Mouse (Mus musculus) thymus, postnatal 0 days (tissue): ENCODE data around the gene Cnmd. TPM values are rescaled to one million over a fixed set of nuclear protein-coding genes. Genes with fewer than 3 reads are reported as not detected.

Experiments used
- polyA plus RNA-seq: library from polyadenylated mRNA; unstranded; fragments of >200 nt; fragmentation: Nextera tagmentation; extraction: Ambion mirVana; gene quantifications from 2 replicates; pipeline ENCODE4 v1.2.1, GENCODE M21; 2015

Cnmd gene
- polyA plus RNA-seq, 1 experiment from 2014 or later: 11.1 TPM

Other genes with a start within 250 kb of the Cnmd start
- gene Kbtbd7, start 235.7 kb downstream of the Cnmd start, polyA plus RNA-seq: 7.2 and 7.6 TPM in 2 replicates
- 5.6 and 6.6 TPM in 2 replicates for gene Kbtbd6, start 210.3 kb downstream of the Cnmd start, polyA plus RNA-seq
- 86.6 and 108 TPM in 2 replicates for gene Elf1, start 181.0 kb downstream of the Cnmd start, polyA plus RNA-seq
- gene Wbp4, start 180.7 kb downstream of the Cnmd start, polyA plus RNA-seq: 45.7 and 49.9 TPM in 2 replicates
- gene Sugt1, start 74.5 kb downstream of the Cnmd start, polyA plus RNA-seq: 130 and 131 TPM in 2 replicates
- 0.23 and 0.28 TPM in 2 replicates for gene Pcdh8, start 109.1 kb upstream of the Cnmd start, polyA plus RNA-seq